Mouse (Mus musculus) Patski (cell line): ENCODE data around the gene Usp44. TPM values are rescaled to one million over a fixed set of nuclear protein-coding genes. Genes with fewer than 3 reads are reported as not detected.
"Not testable (repeated sequence)": the region's sequence is repeated elsewhere in the genome, so short reads cannot be mapped to it uniquely, and the experiment has no call there.

Source experiments
- ATAC-seq: fragments of 100-300 bp; one replicate; pipeline ENCODE4 v1.8.0; 2021
- CTCF ChIA-PET: fragments of 350-600 bp; sonication (Branson Sonifier 250); formaldehyde crosslinking; loops from one replicate; lab custom pipeline; 2022; ENCODE audit warnings: inconsistent platforms; lab: Charles Lee
- POLR2A ChIA-PET: fragments of 350-600 bp; sonication (Branson Sonifier 250); formaldehyde crosslinking; loops from one replicate; lab custom pipeline; 2022; ENCODE audit warnings: antibody characterized with exemption, inconsistent platforms; lab: Charles Lee
- DNase-seq: peaks from one replicate; pipeline ENCODE4 v3.0.0-alpha.2; 2011; ENCODE audit warnings: low read depth, low spot score
- H3K27me3 ChIP-seq: fragments of 371-371 bp; one replicate; pipeline ENCODE4 v1.5.1; 2021
- CTCF ChIP-seq: fragments of 100-300 bp; IDR thresholded peaks from one replicate; pipeline ENCODE4 v1.5.1; 2021
- in situ Hi-C: fragments of 300-500 bp; cut with MboI; formaldehyde crosslinking; loops from 3 replicates; pipeline ENCODE4 v1.11.1; 2018; ENCODE audit warnings: low pct_unique_long_range_greater_than_20kb, mixed read lengths
- polyA plus RNA-seq: library from polyadenylated mRNA; unstranded; gene quantifications from one replicate; pipeline ENCODE4 v1.2.3, GENCODE M21; 2021

The Usp44 gene
- polyA plus RNA-seq, 1 experiment from 2014 or later, result 2.1 TPM

GRCm38 (mm10) chr10:93833699-93834393 lies 2.5 kb downstream of the Usp44 start:
- DNase-seq, result no peak
- ChIA-PET CTCF (interaction anchor here (2.8 kb wide), 1 partner anchor 15 kb away, joined by 13 read pairs; no protein-coding TSS in a partner anchor), POLR2A (interaction anchor here (0.6 to 1.7 kb wide), 2 partner anchors 10 to 15 kb away, joined by 4 to 5 read pairs; no protein-coding TSS in a partner anchor)
- in situ Hi-C loops, result loop anchor here (10.0 kb wide), 1 partner anchor 271 kb away; no protein-coding TSS in a partner anchor
- no peak for TF ChIP-seq CTCF
- H3K27me3 ChIP-seq, result no peaks in the 10 kb centered on the region
- peak; percentile 81 for ATAC-seq

GRCm38 (mm10) chr10:93834394-93834745 lies 3.0 kb downstream of the Usp44 start:
- POLR2A ChIA-PET, result interaction anchor here (1.7 kb wide), 1 partner anchor 16 kb away, joined by 5 read pairs; no protein-coding TSS in a partner anchor
- in situ Hi-C loops, result loop anchor here (10.0 kb wide), 1 partner anchor 270 kb away; no protein-coding TSS in a partner anchor
- ATAC-seq (no peak), DNase-seq (no peak)
- CTCF ChIA-PET, result no interaction called here
- H3K27me3 ChIP-seq, result no peaks in the 10 kb centered on the region
- TF ChIP-seq CTCF, result no peak

- CTCF ChIA-PET, H3K27me3 ChIP-seq, DNase-seq, ATAC-seq, POLR2A ChIA-PET: not testable (repeated sequence)
- in situ Hi-C loops, result loop anchor here (10.0 kb wide), 1 partner anchor 270 kb away; no protein-coding TSS in a partner anchor
Measured at GRCm38 (mm10) chr10:93835115-93835514, 3.8 kb downstream of the Usp44 start.

- DNase-seq (no peak), ATAC-seq (no peak)
- ChIA-PET CTCF (no interaction called here), POLR2A (no interaction called here)
- in situ Hi-C loops, result no loop called here
- H3K27me3 ChIP-seq, result no peaks in the 10 kb centered on the region
- TF ChIP-seq CTCF, result no peak
Measured at GRCm38 (mm10) chr10:93846706-93847105, 15.4 kb downstream of the Usp44 start.

- TF ChIP-seq CTCF, result no peak
- ATAC-seq, result no peak
- ChIA-PET POLR2A (interaction anchor here (0.6 kb wide), 1 partner anchor 96 kb away, joined by 4 read pairs; no protein-coding TSS in a partner anchor), CTCF (interaction anchor here (1.3 kb wide), 1 partner anchor 37 kb away, joined by 3 read pairs; no protein-coding TSS in a partner anchor)
- DNase-seq, result no peak
- H3K27me3 ChIP-seq, result no peaks in the 10 kb centered on the region
- in situ Hi-C loops, result no loop called here
Measured at GRCm38 (mm10) chr10:93855126-93855525, 23.8 kb downstream of the Usp44 start.

- H3K27me3 ChIP-seq, result no peaks in the 10 kb centered on the region
- in situ Hi-C loops, result no loop called here
- CTCF ChIA-PET, result no interaction called here
- ATAC-seq (no peak), DNase-seq (no peak)
- POLR2A ChIA-PET, result no interaction called here
- no peak for TF ChIP-seq CTCF
Measured at GRCm38 (mm10) chr10:93856095-93856494, 24.7 kb downstream of the Usp44 start.

GRCm38 (mm10) chr10:93868401-93868800 lies 37.0 kb downstream of the Usp44 start:
- in situ Hi-C loops, result no loop called here
- CTCF ChIA-PET, result interaction anchor here (1.5 kb wide), 1 partner anchor 8 kb away, joined by 3 read pairs; no protein-coding TSS in a partner anchor
- DNase-seq (no peak), ATAC-seq (no peak)
- H3K27me3 ChIP-seq, result no peaks in the 10 kb centered on the region
- POLR2A ChIA-PET, result no interaction called here
- no peak for TF ChIP-seq CTCF

GRCm38 (mm10) chr10:93868886-93869285 lies 37.5 kb downstream of the Usp44 start:
- CTCF ChIA-PET, result no interaction called here
- no peak for DNase-seq
- POLR2A ChIA-PET, result interaction anchor here (1.0 kb wide), 2 partner anchors 9 to 12 kb away, joined by 3 read pairs; no protein-coding TSS in a partner anchor
- in situ Hi-C loops, result no loop called here
- H3K27me3 ChIP-seq, result no peaks in the 10 kb centered on the region
- no peak for TF ChIP-seq CTCF
- ATAC-seq, result no peak

- in situ Hi-C loops, result no loop called here
- TF ChIP-seq CTCF, result no peak
- DNase-seq (no peak), ATAC-seq (no peak)
- ChIA-PET POLR2A (no interaction called here), CTCF (interaction anchor here (0.7 kb wide), 1 partner anchor 9 kb away, joined by 3 read pairs; no protein-coding TSS in a partner anchor)
- no peaks in the 10 kb centered on the region for H3K27me3 ChIP-seq
Measured at GRCm38 (mm10) chr10:93876772-93877171, 45.4 kb downstream of the Usp44 start.

GRCm38 (mm10) chr10:93878732-93879131 lies 47.4 kb downstream of the Usp44 start:
- no peaks in the 10 kb centered on the region for H3K27me3 ChIP-seq
- CTCF ChIA-PET, result no interaction called here
- ATAC-seq, result no peak
- TF ChIP-seq CTCF, result no peak
- POLR2A ChIA-PET, result no interaction called here
- no peak for DNase-seq
- in situ Hi-C loops, result no loop called here

- ChIA-PET CTCF (interaction anchor here (0.7 to 2.0 kb wide), 3 partner anchors 9 to 42 kb away, joined by 3 to 10 read pairs (median 4); no protein-coding TSS in a partner anchor), POLR2A (no interaction called here)
- TF ChIP-seq CTCF, result no peak
- DNase-seq, result no peak
- no peak for ATAC-seq
- in situ Hi-C loops, result no loop called here
- H3K27me3 ChIP-seq, result no peaks in the 10 kb centered on the region
Measured at GRCm38 (mm10) chr10:93881918-93882317, 50.6 kb downstream of the Usp44 start.
